ENCODE assay signal across 14 mouse cellular contexts in the genomic region with DNA sequence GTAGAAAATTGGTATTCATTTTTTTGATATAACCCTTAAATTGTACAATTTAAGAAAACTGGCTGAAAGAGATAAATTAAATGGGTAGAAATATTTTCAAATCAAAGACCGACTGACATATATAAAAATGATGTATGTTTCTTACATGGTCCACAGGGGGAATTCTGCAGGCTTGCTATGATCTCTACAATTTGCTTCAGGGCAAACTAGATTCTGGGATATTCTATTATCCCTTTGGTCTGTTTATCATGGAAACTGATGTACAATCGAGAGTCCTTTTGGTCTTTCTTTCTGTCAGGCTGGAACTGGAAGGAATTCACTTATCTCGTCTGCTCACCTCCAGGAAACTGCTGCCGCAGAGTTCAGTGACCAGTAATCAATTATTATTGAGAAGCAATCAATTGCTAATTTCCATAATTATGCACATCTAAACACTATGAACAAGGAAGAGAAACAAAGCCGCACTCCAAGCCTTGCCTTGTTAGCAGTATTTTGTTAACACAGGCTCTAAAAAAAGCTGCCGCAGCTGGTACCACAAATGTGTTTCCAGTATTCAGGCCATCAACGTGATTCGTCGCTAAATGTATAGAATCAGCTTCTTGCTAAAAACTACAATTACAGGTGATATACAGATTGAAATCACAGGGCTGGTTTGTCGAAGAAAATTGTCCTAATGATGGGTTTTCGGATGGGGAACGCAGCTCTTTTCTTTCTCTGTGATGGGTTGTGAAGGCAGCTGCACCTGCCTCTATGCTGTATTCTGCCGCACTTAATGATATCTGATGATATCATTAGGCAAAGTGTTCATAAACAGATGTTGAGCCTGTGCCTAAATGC.
A peak's percentile ranks its signal among the peaks of the same experiment; 100 is the strongest.
DNase-seq lines count a peak whose midpoint lies in the region; ATAC-seq lines count a peak whose summit lies in the region.
"Had no signal": no experiment of that assay in that cellular context is flagged by ENCODE, and none has a peak within 500 bp of the region (broad histone marks: within the 10 kb centered on the region; RNA-seq: fewer than 3 reads in every experiment).

No protein-coding gene starts in this region.

- intact Hi-C loops in left cerebral cortex, postnatal 25 days (cut with DNase I): loop anchor here (10.0 kb wide), 1 partner anchor 194 kb away; no protein-coding TSS in a partner anchor

- H3K9me3 ChIP-seq in hindbrain, embryonic 11.5 days (ENCODE audit: control insufficient read depth, low read length): no peaks in the 10 kb centered on the region
- H3K9me3 ChIP-seq in hindbrain, embryonic 10.5 days: no peaks in the 10 kb centered on the region
- no peaks in the 10 kb centered on the region for H3K9me3 ChIP-seq in neural tube, embryonic 11.5 days (ENCODE audit: control insufficient read depth, low read length)
- H3K9me3 ChIP-seq: limb, embryonic 12.5 days had no signal

- 74% methylated on average over 13 of the region's 13 CpGs for WGBS in hindbrain, embryonic 11.5 days
- 86% methylated on average over 13 of the region's 13 CpGs for WGBS in hindbrain, embryonic 10.5 days
- WGBS in neural tube, embryonic 11.5 days: 80% methylated on average over 13 of the region's 13 CpGs

- DNase-seq in hindbrain, embryonic 11.5 days (ENCODE audit: low spot score): no peak
- DNase-seq in hindbrain, embryonic 10.5 days (ENCODE audit: low spot score): no peak
- DNase-seq in neural tube, embryonic 11.5 days (ENCODE audit: low spot score): no peak
- DNase-seq in neural tube, embryonic 10.5 days (ENCODE audit: extremely low spot score, low spot score): no peak
- DNase-seq in left cerebral cortex, postnatal 25 days (ENCODE audit: low spot score in 2 of 2): peak; percentile 55 to 64
- no peak for DNase-seq in kidney, postnatal 25 days
- DNase-seq in cerebellum, adult 8-10 months: no peak
- DNase-seq: adrenal gland, adult 8-10 months; cerebellum, adult 11 months; kidney, postnatal 36 days; lung, postnatal 36 days had no signal

- no peak overlapping the region for H3K27ac ChIP-seq in hindbrain, embryonic 11.5 days (ENCODE audit: low read depth, low read length)
- no peak overlapping the region for H3K27ac ChIP-seq in hindbrain, embryonic 10.5 days
- no peak overlapping the region for H3K27ac ChIP-seq in neural tube, embryonic 11.5 days (ENCODE audit: low read depth, low read length)
- H3K27ac ChIP-seq: limb, embryonic 12.5 days had no signal

- H3K4me2 ChIP-seq in hindbrain, embryonic 11.5 days (replicated peaks; ENCODE audit: low read depth, low read length): no peak overlapping the region
- no peak overlapping the region for H3K4me2 ChIP-seq in neural tube, embryonic 11.5 days (ENCODE audit: low read depth)
- H3K4me2 ChIP-seq: limb, embryonic 12.5 days had no signal

- no peaks in the 10 kb centered on the region for H3K27me3 ChIP-seq in hindbrain, embryonic 11.5 days (ENCODE audit: control insufficient read depth, insufficient read depth, low read length)
- no peaks in the 10 kb centered on the region for H3K27me3 ChIP-seq in hindbrain, embryonic 10.5 days (ENCODE audit: insufficient read depth, poor library complexity, severe bottlenecking)
- H3K27me3 ChIP-seq in neural tube, embryonic 11.5 days (ENCODE audit: control insufficient read depth, insufficient read depth, low read length): no peaks in the 10 kb centered on the region
- H3K27me3 ChIP-seq: limb, embryonic 12.5 days had no signal

- ATAC-seq in hindbrain, embryonic 11.5 days (ENCODE audit: low FRiP score): peak; percentile 53
- peak; percentile 20; the same call in 1 of the 2 replicates for ATAC-seq in neural tube, embryonic 11.5 days (ENCODE audit: insufficient read depth, low FRiP score, low TSS enrichment)
- ATAC-seq in megakaryocyte, adult 5-6 weeks (ENCODE audit: poor library complexity, severe bottlenecking): no peak
- ATAC-seq: intestine, embryonic 16.5 days had no signal

- H3K36me3 ChIP-seq in hindbrain, embryonic 11.5 days (ENCODE audit: control insufficient read depth, insufficient read depth, low read length): no peaks in the 10 kb centered on the region
- H3K36me3 ChIP-seq in hindbrain, embryonic 10.5 days: no peaks in the 10 kb centered on the region
- H3K36me3 ChIP-seq in neural tube, embryonic 11.5 days (ENCODE audit: control insufficient read depth, insufficient read depth, low read length): no peaks in the 10 kb centered on the region
- H3K36me3 ChIP-seq: limb, embryonic 12.5 days had no signal

- no peak overlapping the region for H3K9ac ChIP-seq in hindbrain, embryonic 11.5 days (ENCODE audit: low read depth, low read length)
- H3K9ac ChIP-seq in neural tube, embryonic 11.5 days (ENCODE audit: low read length): no peak overlapping the region
- H3K9ac ChIP-seq: limb, embryonic 12.5 days had no signal

- H3K4me1 ChIP-seq in hindbrain, embryonic 11.5 days (replicated peaks; ENCODE audit: control insufficient read depth, insufficient read depth, low read length): no peaks in the 10 kb centered on the region
- no peaks in the 10 kb centered on the region for H3K4me1 ChIP-seq in hindbrain, embryonic 10.5 days (replicated peaks)
- no peaks in the 10 kb centered on the region for H3K4me1 ChIP-seq in neural tube, embryonic 11.5 days (ENCODE audit: control insufficient read depth, insufficient read depth, low read length)
- H3K4me1 ChIP-seq: limb, embryonic 12.5 days had no signal

- H3K4me3 ChIP-seq in hindbrain, embryonic 11.5 days (ENCODE audit: low read depth, low read length): no peak overlapping the region
- no peak overlapping the region for H3K4me3 ChIP-seq in hindbrain, embryonic 10.5 days
- no peak overlapping the region for H3K4me3 ChIP-seq in neural tube, embryonic 11.5 days (ENCODE audit: low read depth, low read length)
- H3K4me3 ChIP-seq: limb, embryonic 12.5 days had no signal

Comparison
In these comparisons a context has a peak if more than half of its experiments do, and no peak if none do; other contexts are left out.
1. DNase-seq: peak in left cerebral cortex, postnatal 25 days (2 of 2); none in hindbrain, embryonic 11.5 days (single experiment), hindbrain, embryonic 10.5 days (single experiment), neural tube, embryonic 11.5 days (single experiment), neural tube, embryonic 10.5 days (single experiment), kidney, postnatal 25 days (0 of 2) and cerebellum, adult 8-10 months (single experiment).